Mouse (Mus musculus): ENCODE results near the gene Mtpn. TPM values are rescaled to one million over a fixed set of nuclear protein-coding genes. Genes with fewer than 3 reads are reported as not detected.

The Mtpn gene
- 74.7 and 79.0 TPM in 2 replicates for polyA plus RNA-seq (2015; fragmentation: Nextera tagmentation; extraction: Ambion mirVana)

GRCm38 (mm10) chr6:35539304-35540009, at the start of gene Mtpn:
Gene Mtpn, minus strand, starts transcription at chr6:35539888.

Small RNA genes lying within 50 kb of the gene (microRNA-seq; reads per million reads assigned to microRNA genes)
- not detected for gene Gm23053 (ENCODE audit: borderline replicate concordance, insufficient number of aligned reads)

Other genes starting within 250 kb of the Mtpn start
- gene Slc13a4, start 231.8 kb downstream of the Mtpn start, polyA plus RNA-seq (2015; fragmentation: Nextera tagmentation; extraction: Ambion mirVana), result 0.14 and 0.28 TPM in 2 replicates
- 3.0 and 8.9 TPM in 2 replicates for gene Fam180a, start 213.7 kb downstream of the Mtpn start, polyA plus RNA-seq (2015; fragmentation: Nextera tagmentation; extraction: Ambion mirVana)